Mouse (Mus musculus) hindbrain, postnatal 0 days (tissue): ENCODE results near the gene Shc2. TPM values are rescaled to one million over a fixed set of nuclear protein-coding genes. Genes with fewer than 3 reads are reported as not detected.
A peak's percentile ranks its signal among the peaks of the same experiment; 100 is the strongest.

Experiments
- ATAC-seq: fragments of 200-750 bp; cut with Nextera tagmentation; 2 replicates; pipeline ENCODE4 v1.8.0; 2017; ENCODE audit warnings: mild to moderate bottlenecking, moderate TSS enrichment, moderate library complexity
- DNase-seq: peaks from one replicate; pipeline ENCODE4 v3.0.0-alpha.2; 2015; ENCODE audit warnings: low spot score
- H3K27ac ChIP-seq: fragments of 300-500 bp; sonication (generic); 2 replicates; pipeline ENCODE4 v1.5.1; 2014; ENCODE audit warnings: mild to moderate bottlenecking
- H3K27me3 ChIP-seq: fragments of 300-500 bp; sonication (generic); 2 replicates; pipeline ENCODE4 v1.6.1; 2014; ENCODE audit warnings: low read length, mixed read lengths; ENCODE audit not compliant: insufficient read depth
- H3K36me3 ChIP-seq: fragments of 300-500 bp; sonication (generic); 2 replicates; pipeline ENCODE4 v1.6.1; 2014; ENCODE audit warnings: low read length, mixed read lengths; ENCODE audit not compliant: insufficient read depth
- H3K4me1 ChIP-seq: fragments of 300-500 bp; sonication (generic); 2 replicates; pipeline ENCODE4 v1.6.1; 2014; ENCODE audit warnings: antibody characterized with exemption, low read length, mixed read lengths; ENCODE audit not compliant: insufficient read depth
- H3K4me2 ChIP-seq: fragments of 300-500 bp; sonication (generic); 2 replicates; pipeline ENCODE4 v1.6.1; 2014; ENCODE audit warnings: low read depth, mild to moderate bottlenecking, low read length, moderate library complexity, mixed read lengths
- H3K4me3 ChIP-seq: fragments of 300-500 bp; sonication (generic); 2 replicates; pipeline ENCODE4 v1.5.1; 2014; ENCODE audit warnings: low read length
- H3K9ac ChIP-seq: fragments of 300-500 bp; sonication (generic); replicated peaks from 2 replicates; pipeline ENCODE4 v1.6.1; 2014; ENCODE audit warnings: mild to moderate bottlenecking, low read length, moderate library complexity, mixed read lengths
- H3K9me3 ChIP-seq: fragments of 300-500 bp; sonication (generic); 2 replicates; pipeline ENCODE4 v1.6.1; 2016; ENCODE audit warnings: low read length, mixed read lengths
- CTCF ChIP-seq: IDR thresholded peaks from 2 replicates; pipeline ENCODE4 v1.5.1; 2016; ENCODE audit warnings: antibody characterized with exemption, control low read depth, low read depth
- WGBS: fragments of 180-500 bp; shearing (Covaris S2); extraction: QIAGEN DNeasy Blood & Tissue Kit; methylation state at CpG from one replicate; pipeline ENCODE4 v1.1.7; 2014; 5-methylcytosine and 5-hydroxymethylcytosine counted together
- polyA plus RNA-seq: library from polyadenylated mRNA; unstranded; fragments of >200 nt; fragmentation: Nextera tagmentation; extraction: Ambion mirVana; gene quantifications from 2 replicates; pipeline ENCODE4 v1.2.1, GENCODE M21; 2015
- total RNA-seq: library from RNA; depleted of rRNA; stranded (reverse); fragments of >200 nt; gene quantifications from 2 replicates; pipeline ENCODE4 v1.2.3, GENCODE M21; 2014

Shc2 gene
- total and polyA plus RNA-seq, 2 experiments from 2014 or later, result 21.3 to 66.2 TPM

DNA sequence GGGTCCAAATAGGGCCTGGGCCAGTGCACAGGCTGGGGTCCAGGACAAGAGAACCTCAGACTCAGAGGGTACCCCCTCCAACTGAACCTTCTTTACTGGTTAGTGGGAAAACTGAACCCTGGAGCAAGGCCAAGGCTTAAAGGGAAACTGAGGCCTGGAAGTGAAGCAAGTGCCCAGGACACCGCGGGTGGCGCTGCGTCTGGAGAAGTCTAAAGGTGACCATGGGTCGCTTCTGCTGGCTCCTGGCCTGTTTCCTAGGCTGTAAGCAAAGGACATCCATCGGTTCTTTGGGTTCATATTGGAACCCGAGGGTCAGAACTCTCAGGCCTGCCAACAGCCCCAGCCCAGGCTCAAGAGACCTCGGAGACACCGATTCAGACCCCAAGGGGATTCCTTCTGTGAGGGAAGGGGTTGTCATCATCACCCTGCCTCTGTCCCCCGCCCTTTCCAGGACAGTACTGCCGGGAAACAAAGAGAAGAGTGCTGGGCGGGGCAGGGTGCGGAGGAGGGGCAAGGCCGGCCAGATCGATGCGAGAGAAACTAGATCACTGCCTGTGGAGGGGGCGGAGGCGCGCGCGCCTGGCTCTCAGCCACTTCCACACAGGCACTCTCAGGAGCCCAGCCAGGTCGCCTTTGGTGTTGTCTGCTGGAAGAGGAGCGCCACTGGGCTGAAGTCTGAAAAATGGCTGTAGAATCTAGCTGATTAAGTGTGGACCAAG is 927 bp upstream of the Shc2 start:
- Histone ChIP-seq H3K4me1 (peaks cover 11% of the 10 kb centered on the region; the same call in 1 of the 2 replicates), H3K4me3 (peak overlapping the region; percentile 70; the same call in 1 of the 2 replicates), H3K9ac (no peak overlapping the region), H3K27me3 (no peaks in the 10 kb centered on the region), H3K4me2 (peak overlapping the region; percentile 90), H3K27ac (peak overlapping the region; percentile 93; the same call in 1 of the 2 replicates), H3K9me3 (no peaks in the 10 kb centered on the region), H3K36me3 (no peaks in the 10 kb centered on the region)
- whole genome bisulfite sequencing, result 5% methylated on average over 23 of the region's 23 CpGs
- TF ChIP-seq CTCF, result no peak
- DNase-seq (peak; percentile 63), ATAC-seq (peak; percentile 18; the same call in 1 of the 2 replicates)

DNA sequence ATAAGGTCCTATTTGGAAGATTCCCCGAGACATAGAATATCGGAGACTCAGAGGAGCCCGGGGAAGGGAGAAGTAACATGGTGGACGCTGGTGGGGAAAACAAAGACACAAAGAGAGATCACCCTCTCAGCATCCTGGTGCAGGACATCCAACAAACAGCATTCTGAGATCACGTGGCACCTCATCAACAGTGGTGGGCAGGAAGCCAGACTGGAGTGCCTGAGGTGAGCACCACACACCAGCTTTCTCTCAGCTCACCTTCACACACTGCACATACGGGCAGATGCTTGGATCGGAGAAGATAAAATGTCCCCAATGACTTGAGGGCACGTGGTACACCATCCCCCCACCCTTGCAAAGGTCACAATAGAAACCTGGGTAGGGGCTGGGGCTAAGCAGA is 1.4 kb downstream of the Shc2 start:
- ATAC-seq, result no peak; the same call in 1 of the 2 replicates
- Histone ChIP-seq H3K4me3 (peak overlapping the region; percentile 70; the same call in 1 of the 2 replicates), H3K4me2 (peak overlapping the region; percentile 90), H3K27me3 (no peaks in the 10 kb centered on the region), H3K36me3 (no peaks in the 10 kb centered on the region), H3K9ac (no peak overlapping the region), H3K27ac (peak overlapping the region; percentile 93; the same call in 1 of the 2 replicates), H3K9me3 (no peaks in the 10 kb centered on the region), H3K4me1 (peaks cover 11% of the 10 kb centered on the region; the same call in 1 of the 2 replicates)
- WGBS, result 72% methylated on average over 8 of the region's 8 CpGs
- no peak for DNase-seq
- TF ChIP-seq CTCF, result no peak

DNA sequence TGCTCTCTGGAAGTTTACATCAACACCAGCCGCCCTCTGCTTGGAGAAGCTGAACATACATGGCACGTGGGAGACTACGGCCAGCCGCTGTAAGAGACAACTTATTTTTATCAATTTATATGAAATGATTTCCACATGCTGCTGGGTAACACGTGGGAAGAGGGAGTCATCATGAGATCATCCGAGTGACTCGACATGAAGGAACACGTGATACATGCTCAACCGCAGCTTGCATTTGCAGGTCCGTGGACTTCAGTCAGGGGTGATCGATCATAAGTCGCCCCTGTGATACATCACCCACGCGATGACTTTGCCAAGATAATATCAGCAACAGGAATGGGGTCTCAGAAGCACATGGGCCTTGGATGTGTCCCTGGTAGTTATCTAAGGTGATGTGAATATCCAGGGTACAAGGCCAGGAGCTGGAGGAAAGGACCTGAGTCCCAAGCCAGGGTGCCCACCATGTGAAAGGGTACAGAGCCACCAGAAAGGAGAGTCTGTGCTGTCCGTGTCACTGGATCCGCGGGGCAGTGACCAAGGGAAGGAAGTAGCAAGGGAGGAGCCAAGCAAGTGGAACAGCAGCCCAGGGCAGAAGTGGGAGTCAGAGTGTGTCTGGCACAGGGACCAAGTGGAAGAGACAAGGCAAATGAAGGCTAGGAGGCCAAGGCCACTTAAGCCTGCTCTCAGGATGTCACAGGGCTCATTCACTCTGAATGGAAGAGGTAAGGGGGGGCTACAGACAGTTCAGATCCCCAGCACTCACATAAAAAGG is 4.5 kb downstream of the Shc2 start:
- H3K36me3 ChIP-seq, result 0 out of 2 replicates have a peak, but pooled peaks cover 4% of the 10 kb centered on the region
- no peaks in the 10 kb centered on the region for H3K9me3 ChIP-seq
- no peak overlapping the region for H3K4me3 ChIP-seq
- no peak for TF ChIP-seq CTCF
- H3K27ac ChIP-seq, result no peak overlapping the region
- no peak overlapping the region for H3K4me2 ChIP-seq
- WGBS, result 86% methylated on average over 17 of the region's 17 CpGs
- H3K4me1 ChIP-seq, result peaks cover 6% of the 10 kb centered on the region
- H3K27me3 ChIP-seq, result no peaks in the 10 kb centered on the region
- H3K9ac ChIP-seq, result no peak overlapping the region
- DNase-seq (no peak), ATAC-seq (no peak)

GRCm38 (mm10) chr10:79631432-79631831 is 6.3 kb downstream of the Shc2 start:
- DNase-seq (peak; percentile 81), ATAC-seq (peak; percentile 75)
- no peak overlapping the region for H3K4me2 ChIP-seq
- no peak overlapping the region; the same call in 1 of the 2 replicates for H3K27ac ChIP-seq
- no peaks in the 10 kb centered on the region for H3K27me3 ChIP-seq
- H3K4me3 ChIP-seq, result no peak overlapping the region
- TF ChIP-seq CTCF, result no peak
- H3K36me3 ChIP-seq, result 0 out of 2 replicates have a peak, but pooled peaks cover 4% of the 10 kb centered on the region
- WGBS, result 52% methylated on average over 4 of the region's 4 CpGs
- H3K9me3 ChIP-seq, result no peaks in the 10 kb centered on the region
- peaks cover 2% of the 10 kb centered on the region; the same call in 1 of the 2 replicates for H3K4me1 ChIP-seq
- H3K9ac ChIP-seq, result no peak overlapping the region

GRCm38 (mm10) chr10:79628377-79628776 is 9.3 kb downstream of the Shc2 start:
- 56% methylated on average over 5 of the region's 5 CpGs for WGBS
- TF ChIP-seq CTCF, result no peak
- peak; percentile 52 for DNase-seq
- Histone ChIP-seq H3K4me3 (no peak overlapping the region), H3K27ac (no peak overlapping the region), H3K9ac (no peak overlapping the region), H3K4me1 (peaks cover 2% of the 10 kb centered on the region; the same call in 1 of the 2 replicates), H3K4me2 (no peak overlapping the region), H3K9me3 (no peaks in the 10 kb centered on the region), H3K36me3 (0 out of 2 replicates have a peak, but pooled peaks cover 4% of the 10 kb centered on the region), H3K27me3 (no peaks in the 10 kb centered on the region)
- no peak for ATAC-seq

DNA sequence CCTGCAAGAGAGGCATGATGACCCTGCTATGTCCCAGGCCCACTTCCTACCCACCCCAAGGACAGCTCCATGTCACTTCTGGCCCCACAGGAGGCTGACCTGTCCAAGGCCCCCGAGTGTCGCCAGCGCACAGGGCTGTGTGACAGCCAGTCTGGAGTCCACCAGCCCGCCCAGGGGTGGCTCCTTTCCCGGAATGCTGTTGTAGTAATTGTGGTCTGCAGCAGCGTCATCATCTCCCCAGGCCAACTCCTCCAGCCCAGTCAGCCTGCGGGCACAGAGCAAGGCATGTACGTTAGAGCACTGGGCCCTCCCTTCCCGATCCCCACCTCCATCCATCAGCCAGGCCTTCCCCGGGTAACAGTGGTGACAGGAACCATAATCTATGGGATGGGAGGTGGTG is 11.6 kb downstream of the Shc2 start:
- H3K4me1 ChIP-seq, result peaks cover 2% of the 10 kb centered on the region; the same call in 1 of the 2 replicates

More for the DNA sequence above, 11.6 kb downstream of the Shc2 start:
- TF ChIP-seq CTCF, result no peak
- no peak for ATAC-seq
- H3K9ac ChIP-seq, result no peak overlapping the region
- no peaks in the 10 kb centered on the region for H3K9me3 ChIP-seq
- no peak overlapping the region for H3K27ac ChIP-seq
- H3K27me3 ChIP-seq, result no peaks in the 10 kb centered on the region
- no peak overlapping the region for H3K4me3 ChIP-seq
- no peak overlapping the region for H3K4me2 ChIP-seq
- 0 out of 2 replicates have a peak, but pooled peaks cover 4% of the 10 kb centered on the region for H3K36me3 ChIP-seq
- no peak for DNase-seq
- 75% methylated on average over 10 of the region's 10 CpGs for WGBS
